Mouse (Mus musculus) fibroblast of lung, adult 2 months (primary cell): ENCODE measurements around the gene Hapln2.

ENCODE experiments used
- DNase-seq: peaks from one replicate; pipeline ENCODE4 v3.0.0-alpha.2; 2011; ENCODE audit warnings: low read depth

Gene Hapln2

DNA sequence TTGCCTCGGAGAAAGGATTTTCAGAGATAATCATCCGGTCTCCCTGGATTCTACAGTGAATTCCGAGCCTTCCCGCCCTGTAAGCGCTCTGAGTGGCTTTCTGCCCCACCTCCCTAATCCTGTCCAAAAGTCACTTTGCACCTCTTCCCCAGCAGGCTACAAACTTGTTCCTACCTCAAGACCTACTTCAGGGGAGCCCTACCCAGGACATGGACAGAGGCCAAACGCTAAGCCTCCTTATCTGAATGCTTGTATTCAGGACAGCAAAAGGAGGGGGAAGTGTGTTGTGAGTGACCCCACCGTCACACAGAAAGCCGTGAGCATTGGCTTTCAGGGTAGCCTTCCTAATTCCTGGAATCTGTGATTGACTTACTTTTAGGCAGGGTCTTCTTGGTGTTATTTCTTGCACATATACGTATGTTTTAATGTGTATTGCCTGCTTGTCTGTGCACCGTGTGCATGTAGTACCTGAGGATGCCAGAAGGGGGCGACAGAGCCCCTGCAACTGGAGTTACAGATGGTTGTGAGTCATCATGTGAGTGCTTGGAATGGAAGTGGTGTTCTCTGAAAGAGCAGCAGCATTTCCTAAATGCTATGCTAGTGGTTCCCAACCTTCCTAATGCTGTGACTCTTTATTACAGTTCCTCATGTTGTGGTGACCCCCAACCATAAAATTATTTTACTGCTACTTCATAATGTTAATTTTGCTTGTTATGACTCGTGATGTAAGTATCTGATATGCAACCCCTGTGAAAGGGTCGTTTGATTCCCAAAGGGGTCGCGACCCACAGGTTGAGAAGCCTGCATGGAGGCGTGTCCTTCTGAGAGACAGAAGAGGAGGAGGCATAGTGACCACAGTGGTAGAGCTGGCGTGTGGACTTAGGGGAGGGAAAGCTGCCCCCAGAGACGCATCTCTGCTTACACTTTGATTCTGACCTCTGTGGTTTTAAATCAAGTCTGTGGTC is 21.3 kb downstream of the Hapln2 start:
- DNase-seq = no peak

DNA sequence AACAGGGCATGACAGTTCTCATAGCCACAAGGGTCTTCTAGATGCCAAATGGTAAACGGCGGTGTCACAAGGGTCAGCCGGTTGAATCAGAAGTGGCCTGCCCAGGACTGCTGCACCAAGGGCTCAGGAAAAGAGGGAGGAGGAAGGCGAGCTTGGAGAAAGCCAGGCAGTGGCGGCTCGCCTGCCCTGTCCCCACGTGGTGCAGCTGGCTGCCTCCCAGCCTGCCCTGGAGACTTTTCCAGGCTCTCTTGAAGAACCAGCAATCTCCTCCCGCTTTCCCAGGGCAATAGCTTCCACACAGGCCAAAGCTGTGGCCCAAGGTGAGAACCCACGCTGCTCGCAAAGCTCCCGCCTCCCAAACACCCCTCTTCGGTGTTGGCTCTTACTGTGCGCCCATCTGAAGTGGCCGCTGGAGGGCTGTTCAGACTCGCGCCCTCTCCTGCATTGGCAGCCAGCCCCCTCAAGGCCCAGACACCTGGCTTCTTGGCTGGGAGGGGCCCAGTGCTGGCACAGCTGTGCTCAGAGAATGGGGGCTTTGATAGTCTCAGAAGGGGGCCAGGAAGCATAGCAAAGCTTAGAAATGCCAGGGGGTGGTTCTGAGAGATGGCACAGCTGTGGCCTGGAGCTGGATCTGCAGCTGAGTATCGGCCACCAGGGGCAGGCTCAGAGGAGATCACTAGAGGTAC is 24.9 kb downstream of the Hapln2 start:
- no peak for DNase-seq

DNA sequence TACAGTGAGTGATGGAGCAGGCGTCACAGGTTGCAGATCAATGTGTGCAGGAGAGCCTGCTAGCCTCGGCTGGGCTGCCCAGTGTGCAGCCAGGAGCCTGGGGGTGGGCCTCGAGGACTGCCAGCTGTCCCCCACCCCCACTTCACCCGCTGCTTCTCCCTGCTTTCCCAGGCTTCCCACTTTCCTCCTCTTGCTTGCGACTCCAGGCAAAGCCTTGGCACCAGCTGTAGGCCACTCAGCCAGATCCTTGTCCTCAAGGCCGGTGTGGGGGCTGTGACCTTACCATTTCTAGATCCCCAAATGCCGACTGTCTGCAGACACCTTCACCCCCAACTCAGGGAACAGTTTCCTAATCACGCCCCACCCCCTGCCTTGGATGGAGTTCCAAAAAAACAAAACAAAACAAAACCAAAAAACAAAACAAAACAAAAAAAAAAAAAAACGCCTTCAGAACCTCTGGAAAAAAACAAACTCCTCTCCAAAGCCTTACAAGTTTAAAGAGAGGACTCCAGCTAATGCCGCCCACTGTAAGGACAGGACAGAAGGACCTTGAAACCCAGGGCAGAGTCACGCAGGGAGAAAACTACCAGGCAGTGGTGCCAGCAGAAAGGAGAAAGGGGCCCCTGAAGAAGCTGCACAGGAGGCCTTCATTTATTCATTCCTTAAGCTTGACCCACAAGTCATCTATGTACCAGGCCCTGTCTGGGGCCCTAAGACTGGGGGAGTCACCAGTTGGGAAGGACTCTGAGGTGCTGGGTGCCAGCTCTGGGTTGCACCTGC is 26.4 kb downstream of the Hapln2 start:
- no peak for DNase-seq

- no peak for DNase-seq
Observed at GRCm38 (mm10) chr3:88000181-88000580, 27.2 kb downstream of the Hapln2 start, which contains the start of gene Bcan. Gene Bcan, minus strand, starts transcription at chr3:88000230.

DNA sequence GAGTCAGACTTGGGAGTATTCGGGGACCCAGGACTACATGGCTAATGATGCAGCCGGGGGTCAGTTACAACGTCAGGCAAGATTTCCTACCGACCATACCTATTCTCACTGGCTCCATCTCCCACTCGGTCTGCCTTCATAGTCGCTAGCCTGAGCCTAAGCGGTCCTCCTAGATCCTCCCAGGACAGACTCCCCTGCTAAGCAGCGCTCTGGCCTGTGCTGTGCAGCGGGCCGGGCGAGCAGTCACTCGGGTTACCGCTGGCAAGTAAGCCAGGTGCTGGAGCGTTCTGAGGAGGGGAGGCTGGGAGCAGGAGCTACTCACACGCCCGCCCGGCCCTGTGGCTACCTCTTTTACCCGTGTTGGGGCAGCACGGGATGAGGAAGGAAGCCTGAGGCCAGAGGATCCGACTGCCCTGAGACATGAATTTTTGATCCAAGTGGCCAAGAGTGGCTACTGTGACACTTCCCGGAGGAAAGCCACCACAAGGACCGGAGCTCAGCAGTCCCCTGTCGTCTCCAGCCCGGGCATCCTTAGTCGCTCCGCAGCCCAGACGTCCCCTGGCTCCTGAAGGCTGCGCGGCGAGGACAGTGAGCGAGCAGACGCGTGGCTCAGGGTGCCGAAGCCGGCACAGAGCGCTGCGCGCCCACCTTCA is 28.0 kb downstream of the Hapln2 start:
- no peak for DNase-seq

GRCm38 (mm10) chr3:87998747-87999146 is 28.6 kb downstream of the Hapln2 start:
- no peak for DNase-seq

GRCm38 (mm10) chr3:87996971-87997614 is 30.3 kb downstream of the Hapln2 start:
- no peak for DNase-seq

- DNase-seq = no peak
Observed at GRCm38 (mm10) chr3:87996401-87996800, 31.0 kb downstream of the Hapln2 start.

DNA sequence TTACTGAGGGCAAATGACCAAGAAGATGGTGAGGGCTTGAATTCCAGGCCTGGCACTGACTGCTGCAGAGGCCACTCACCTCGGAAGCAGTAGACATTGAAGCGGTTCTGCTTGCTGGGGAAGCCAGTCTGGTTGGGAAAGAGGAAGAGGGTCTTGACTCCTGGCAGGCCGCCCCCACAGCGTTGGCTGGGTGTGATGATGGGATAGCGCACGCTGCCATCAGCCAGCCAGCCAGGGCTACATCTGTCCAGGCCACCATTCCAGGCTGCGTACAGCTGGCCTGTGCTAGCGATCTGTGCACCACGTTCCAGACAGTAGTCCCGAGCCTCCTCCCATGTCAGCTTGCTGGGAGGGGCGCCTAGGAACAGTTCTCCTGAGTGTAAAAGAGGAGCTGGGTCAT is 32.1 kb downstream of the Hapln2 start:
- no peak for DNase-seq

- DNase-seq = no peak
Observed at GRCm38 (mm10) chr3:87993436-87993835, 33.9 kb downstream of the Hapln2 start.

DNA sequence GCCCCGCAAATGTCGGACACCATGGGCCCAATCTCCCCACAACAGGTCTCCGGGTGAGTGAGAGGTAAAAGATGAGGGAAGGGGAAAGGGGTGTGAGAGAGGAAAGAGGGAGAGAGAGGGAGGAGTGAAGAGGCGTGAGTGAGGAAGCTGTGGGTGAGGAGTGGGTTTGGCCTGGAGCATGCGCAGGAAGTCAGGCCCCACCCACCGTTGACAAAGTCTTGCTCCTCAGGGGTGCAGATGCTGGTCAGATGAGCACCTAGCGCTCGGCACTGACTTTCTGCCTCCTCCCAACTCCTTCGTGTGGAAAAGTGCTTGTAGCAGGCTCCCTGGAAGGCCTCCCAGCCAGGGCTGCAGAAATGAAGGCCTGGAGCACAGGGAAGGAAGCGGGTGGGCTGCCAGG is 37.4 kb downstream of the Hapln2 start:
- no peak for DNase-seq

DNA sequence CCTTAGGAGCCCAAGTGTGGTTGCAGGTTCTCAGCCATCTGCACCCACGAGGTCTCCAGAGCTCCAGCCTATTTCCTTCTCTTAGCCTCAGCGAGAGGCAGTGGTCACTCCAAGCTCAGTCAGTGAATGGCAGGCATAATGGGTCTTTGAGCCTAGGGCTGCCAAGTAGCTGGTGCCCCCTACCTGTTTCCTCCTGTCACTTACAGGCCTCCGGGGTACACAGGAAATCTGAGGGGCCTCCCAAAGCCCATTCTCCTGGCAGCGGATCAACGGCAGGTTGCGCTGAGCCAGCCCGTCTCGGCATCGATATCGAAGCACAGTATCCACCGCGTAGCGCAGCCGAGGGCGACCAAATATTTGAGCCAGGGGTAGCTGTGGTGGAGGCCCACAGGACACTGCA is 39.3 kb downstream of the Hapln2 start:
- DNase-seq = no peak

DNA sequence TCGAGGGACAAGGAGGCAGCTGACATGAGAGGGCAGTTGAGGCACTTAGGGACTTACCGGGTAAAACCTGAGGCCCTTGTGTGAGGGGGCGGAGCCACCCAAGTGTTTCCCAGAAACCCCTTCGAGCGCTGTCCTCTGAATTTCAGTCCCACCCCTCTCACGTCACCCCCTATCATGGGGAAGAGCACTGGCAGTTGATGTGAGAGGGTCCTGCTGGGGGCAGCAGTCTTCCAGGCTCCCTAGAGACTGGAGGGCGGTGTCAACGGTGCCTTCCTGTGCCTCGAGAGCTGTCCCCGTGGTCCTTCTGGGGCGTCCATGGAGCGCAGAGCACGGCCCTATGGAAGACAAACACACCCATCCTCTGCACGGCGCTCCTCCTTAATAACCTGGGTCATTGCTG is 39.8 kb downstream of the Hapln2 start:
- no peak for DNase-seq

GRCm38 (mm10) chr3:87986868-87987267 is 40.5 kb downstream of the Hapln2 start:
- DNase-seq = peak; percentile 89

DNA sequence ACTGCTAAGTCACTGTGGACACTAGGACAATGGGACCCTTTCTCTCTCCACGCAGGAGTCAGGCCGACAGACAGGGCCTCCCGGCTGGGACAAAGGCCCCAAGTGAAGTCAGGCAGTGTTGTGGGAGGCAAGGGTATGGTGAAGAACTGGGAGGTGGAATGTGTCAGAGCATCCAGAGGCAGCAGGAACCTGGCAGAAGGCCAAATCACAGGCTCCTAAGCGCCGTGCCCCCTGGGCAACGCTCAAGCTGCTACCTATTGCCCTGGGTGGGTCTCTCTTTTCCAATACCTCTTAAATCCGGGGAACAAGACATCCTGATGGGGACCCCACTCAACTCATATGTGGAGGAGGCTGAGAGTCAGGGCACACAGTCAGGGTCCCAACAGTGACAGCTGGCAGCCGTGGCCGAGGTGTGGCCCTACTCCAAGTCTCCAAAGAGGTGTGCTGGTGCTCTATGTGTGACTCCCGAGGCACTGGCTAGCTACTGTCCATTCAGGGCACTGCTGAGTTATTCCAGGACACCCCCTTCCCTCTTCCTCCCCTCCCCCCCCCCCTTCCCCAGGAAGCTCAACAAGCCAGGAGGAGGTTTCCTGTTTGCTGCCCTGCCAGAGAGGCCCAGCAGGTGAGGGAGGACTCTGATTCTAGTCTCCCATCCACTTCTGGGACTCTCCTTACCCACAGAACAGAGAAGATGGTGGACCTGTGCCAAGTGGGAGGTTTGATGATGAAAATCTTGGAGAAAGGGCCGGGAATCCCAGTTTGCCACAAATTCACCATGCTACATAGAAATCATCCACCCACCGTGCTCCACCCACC is 41.7 kb downstream of the Hapln2 start:
- DNase-seq = no peak

GRCm38 (mm10) chr3:87984094-87984493 is 43.3 kb downstream of the Hapln2 start:
- DNase-seq = no peak

GRCm38 (mm10) chr3:87983627-87984026 is 43.8 kb downstream of the Hapln2 start:
- DNase-seq = no peak

GRCm38 (mm10) chr3:87982836-87983601 is 44.4 kb downstream of the Hapln2 start:
- DNase-seq = no peak
